Mouse (Mus musculus): Measurements from ENCODE around the gene Camkmt. TPM values are rescaled to one million over a fixed set of nuclear protein-coding genes. Genes with fewer than 3 reads are reported as not detected.

The Camkmt gene
- polyA plus RNA-seq, 1 experiment = 3.3 TPM

DNA sequence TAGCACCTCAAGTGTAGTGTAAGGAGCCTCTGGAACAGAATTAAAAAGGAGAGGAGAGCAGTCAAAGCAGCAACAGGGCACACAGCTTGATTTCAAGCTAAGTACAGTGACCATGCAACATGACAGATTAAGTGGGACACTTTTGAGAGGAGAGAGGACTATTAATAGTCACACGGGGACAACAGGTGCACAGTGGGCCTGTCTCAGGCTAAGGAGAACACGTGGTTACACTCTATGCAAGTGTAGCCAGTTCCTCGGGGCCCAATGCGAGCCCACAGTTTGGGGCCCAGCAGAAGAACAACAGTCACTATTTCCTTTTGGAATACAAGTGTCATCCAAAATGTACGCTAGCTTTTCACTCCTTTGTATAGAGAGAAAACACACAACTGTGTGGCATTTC is 2.8 kb upstream of the Camkmt start:
- no peak for DNase-seq (ENCODE audit: low read depth in 1 of 2, low spot score in 2 of 2)
- no peaks in the 10 kb centered on the region for H3K4me1 ChIP-seq (ENCODE audit: control insufficient read depth, insufficient read depth, insufficient read length)
- no peak overlapping the region for H3K4me3 ChIP-seq (ENCODE audit: extremely low read depth, insufficient read depth, insufficient read length)
- WGBS = 82% methylated on average over 5 of the region's 5 CpGs
- H3K27me3 ChIP-seq (ENCODE audit: control insufficient read depth, insufficient read depth, low read length) = no peaks in the 10 kb centered on the region
- peaks cover 2% of the 10 kb centered on the region; the same call in 1 of the 2 replicates for H3K36me3 ChIP-seq (ENCODE audit: control insufficient read depth, insufficient read depth, low read length)
- no peak overlapping the region for H3K27ac ChIP-seq (ENCODE audit: insufficient read depth, low read length)
- no peak for TF ChIP-seq POLR2A (IDR thresholded peaks at IDR 0.05; ENCODE audit: low read depth, low read length)
- TF ChIP-seq CTCF (IDR thresholded peaks at IDR 0.05; ENCODE audit: extremely low read depth, insufficient read depth, insufficient read length, insufficient replicate concordance) = no peak

DNA sequence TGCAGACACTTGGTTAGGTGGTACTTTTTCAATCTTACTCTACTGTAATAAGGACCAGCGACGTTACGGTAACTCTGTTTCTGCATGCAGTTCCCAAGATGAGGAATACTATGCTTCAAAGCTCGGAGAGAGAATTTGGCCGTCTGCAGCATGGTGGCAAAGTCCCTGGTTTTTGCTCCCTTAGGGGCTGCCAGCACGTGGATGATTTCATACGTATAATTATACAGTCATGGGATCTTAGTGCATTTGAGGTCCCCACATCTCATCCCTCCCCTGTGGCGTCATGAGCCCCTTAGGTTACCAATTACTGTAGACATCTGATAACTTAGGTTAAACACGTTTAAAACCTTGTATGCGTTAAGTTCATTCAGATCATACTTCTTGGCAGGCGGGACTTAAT is 2.0 kb upstream of the Camkmt start:
- Histone ChIP-seq H3K4me3 (ENCODE audit: extremely low read depth, insufficient read depth, insufficient read length) (no peak overlapping the region), H3K4me1 (ENCODE audit: control insufficient read depth, insufficient read depth, insufficient read length) (no peaks in the 10 kb centered on the region), H3K36me3 (ENCODE audit: control insufficient read depth, insufficient read depth, low read length) (no peaks in the 10 kb centered on the region; the same call in 1 of the 2 replicates), H3K27ac (ENCODE audit: insufficient read depth, low read length) (no peak overlapping the region), H3K27me3 (ENCODE audit: control insufficient read depth, insufficient read depth, low read length) (no peaks in the 10 kb centered on the region)
- WGBS = 95% methylated on average over 11 of the region's 11 CpGs
- TF ChIP-seq CTCF (IDR thresholded peaks at IDR 0.05; ENCODE audit: extremely low read depth, insufficient read depth, insufficient read length, insufficient replicate concordance) = no peak
- TF ChIP-seq POLR2A (IDR thresholded peaks at IDR 0.05; ENCODE audit: low read depth, low read length) = no peak
- no peak for DNase-seq (ENCODE audit: low read depth in 1 of 2, low spot score in 2 of 2)

DNA sequence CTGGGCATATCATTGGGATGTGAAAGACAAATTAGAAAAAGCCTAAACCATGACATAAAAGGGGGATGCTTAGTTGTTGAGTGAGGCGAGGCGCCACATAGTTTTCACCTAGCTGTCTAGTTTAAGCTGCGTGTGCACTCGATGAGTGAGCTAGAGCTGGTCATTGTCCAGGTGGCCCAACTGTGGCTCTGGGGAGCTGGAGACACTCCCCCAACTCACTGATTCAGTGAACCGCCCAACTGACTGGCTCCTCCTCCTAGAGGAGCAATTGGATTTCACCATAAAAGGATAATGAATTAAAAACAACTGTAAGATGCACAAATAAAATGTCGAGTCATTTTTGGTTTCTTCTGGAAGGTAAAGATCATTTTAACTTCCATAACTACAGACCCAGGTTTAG is 1.3 kb upstream of the Camkmt start:
- no peak for DNase-seq (ENCODE audit: low read depth in 1 of 2, low spot score in 2 of 2)
- Histone ChIP-seq H3K27ac (ENCODE audit: insufficient read depth, low read length) (no peak overlapping the region), H3K4me3 (ENCODE audit: extremely low read depth, insufficient read depth, insufficient read length) (no peak overlapping the region), H3K4me1 (ENCODE audit: control insufficient read depth, insufficient read depth, insufficient read length) (no peaks in the 10 kb centered on the region), H3K27me3 (ENCODE audit: control insufficient read depth, insufficient read depth, low read length) (no peaks in the 10 kb centered on the region), H3K36me3 (ENCODE audit: control insufficient read depth, insufficient read depth, low read length) (no peaks in the 10 kb centered on the region; the same call in 1 of the 2 replicates)
- WGBS = 78% methylated on average over 6 of the region's 6 CpGs
- TF ChIP-seq POLR2A (IDR thresholded peaks at IDR 0.05; ENCODE audit: low read depth, low read length) (no peak), CTCF (IDR thresholded peaks at IDR 0.05; ENCODE audit: extremely low read depth, insufficient read depth, insufficient read length, insufficient replicate concordance) (no peak)

GRCm38 (mm10) chr17:85089621-85090020 is 731 bp upstream of the Camkmt start:
- Histone ChIP-seq H3K4me3 (ENCODE audit: extremely low read depth, insufficient read depth, insufficient read length) (peak overlapping the region; percentile 87), H3K27ac (ENCODE audit: insufficient read depth, low read length) (peak overlapping the region; percentile 36; the same call in 1 of the 2 replicates), H3K27me3 (ENCODE audit: control insufficient read depth, insufficient read depth, low read length) (no peaks in the 10 kb centered on the region), H3K4me1 (ENCODE audit: control insufficient read depth, insufficient read depth, insufficient read length) (no peaks in the 10 kb centered on the region), H3K36me3 (ENCODE audit: control insufficient read depth, insufficient read depth, low read length) (no peaks in the 10 kb centered on the region; the same call in 1 of the 2 replicates)
- no peak for TF ChIP-seq CTCF (IDR thresholded peaks at IDR 0.05; ENCODE audit: extremely low read depth, insufficient read depth, insufficient read length, insufficient replicate concordance)
- TF ChIP-seq POLR2A (IDR thresholded peaks at IDR 0.05; ENCODE audit: low read depth, low read length) = no peak
- WGBS = 2% methylated on average over 16 of the region's 16 CpGs
- no peak for DNase-seq (ENCODE audit: low read depth in 1 of 2, low spot score in 2 of 2)

DNA sequence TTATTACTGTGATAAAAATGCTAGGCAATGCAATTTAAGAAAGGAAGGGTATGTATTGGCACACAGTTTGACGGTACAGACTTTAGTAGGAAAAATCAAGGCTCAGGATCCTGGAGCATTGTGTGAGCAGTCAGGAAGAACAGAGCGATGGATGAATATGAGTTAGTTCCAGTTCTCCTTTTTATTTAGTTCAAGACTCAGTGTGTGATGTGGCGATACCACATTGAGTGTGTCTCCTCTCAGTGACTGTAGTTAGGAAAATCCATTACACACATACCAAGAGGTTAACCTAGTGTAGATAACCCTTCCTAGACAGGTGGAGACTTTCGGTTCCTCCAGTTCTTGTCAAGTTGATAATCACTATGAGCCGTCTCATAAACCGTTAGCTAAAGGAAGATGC is 1.4 kb downstream of the Camkmt start:
- DNase-seq (ENCODE audit: low read depth in 1 of 2, low spot score in 2 of 2) = no peak
- H3K27me3 ChIP-seq (ENCODE audit: control insufficient read depth, insufficient read depth, low read length) = no peaks in the 10 kb centered on the region
- TF ChIP-seq POLR2A (IDR thresholded peaks at IDR 0.05; ENCODE audit: low read depth, low read length) (no peak), CTCF (IDR thresholded peaks at IDR 0.05; ENCODE audit: extremely low read depth, insufficient read depth, insufficient read length, insufficient replicate concordance) (no peak)
- H3K27ac ChIP-seq (ENCODE audit: insufficient read depth, low read length) = no peak overlapping the region
- H3K4me1 ChIP-seq (ENCODE audit: control insufficient read depth, insufficient read depth, insufficient read length) = peaks cover 3% of the 10 kb centered on the region; the same call in 1 of the 2 replicates
- 87% methylated on average over 6 of the region's 6 CpGs for WGBS
- H3K4me3 ChIP-seq (ENCODE audit: extremely low read depth, insufficient read depth, insufficient read length) = no peak overlapping the region
- H3K36me3 ChIP-seq (ENCODE audit: control insufficient read depth, insufficient read depth, low read length) = no peaks in the 10 kb centered on the region; the same call in 1 of the 2 replicates

GRCm38 (mm10) chr17:85096396-85096795 is 6.0 kb downstream of the Camkmt start:
- no peaks in the 10 kb centered on the region for H3K27me3 ChIP-seq (ENCODE audit: control insufficient read depth, insufficient read depth, low read length)
- peaks cover 9% of the 10 kb centered on the region for H3K36me3 ChIP-seq (ENCODE audit: control insufficient read depth, insufficient read depth, low read length)
- no peak for DNase-seq (ENCODE audit: low read depth in 1 of 2, low spot score in 2 of 2)
- TF ChIP-seq CTCF (IDR thresholded peaks at IDR 0.05; ENCODE audit: extremely low read depth, insufficient read depth, insufficient read length, insufficient replicate concordance) (no peak), POLR2A (IDR thresholded peaks at IDR 0.05; ENCODE audit: low read depth, low read length) (no peak)
- H3K27ac ChIP-seq (ENCODE audit: insufficient read depth, low read length) = no peak overlapping the region
- WGBS = 77% methylated on average over 3 of the region's 3 CpGs
- H3K4me1 ChIP-seq (ENCODE audit: control insufficient read depth, insufficient read depth, insufficient read length) = peaks cover 3% of the 10 kb centered on the region; the same call in 1 of the 2 replicates
- H3K4me3 ChIP-seq (ENCODE audit: extremely low read depth, insufficient read depth, insufficient read length) = no peak overlapping the region

GRCm38 (mm10) chr17:85098677-85099323 is 8.4 kb downstream of the Camkmt start:
- Histone ChIP-seq H3K4me3 (ENCODE audit: extremely low read depth, insufficient read depth, insufficient read length) (no peak overlapping the region), H3K27ac (ENCODE audit: insufficient read depth, low read length) (no peak overlapping the region), H3K4me1 (ENCODE audit: control insufficient read depth, insufficient read depth, insufficient read length) (peaks cover 3% of the 10 kb centered on the region; the same call in 1 of the 2 replicates), H3K27me3 (ENCODE audit: control insufficient read depth, insufficient read depth, low read length) (no peaks in the 10 kb centered on the region), H3K36me3 (ENCODE audit: control insufficient read depth, insufficient read depth, low read length) (peaks cover 9% of the 10 kb centered on the region)
- TF ChIP-seq CTCF (IDR thresholded peaks at IDR 0.05; ENCODE audit: extremely low read depth, insufficient read depth, insufficient read length, insufficient replicate concordance) = no peak
- no peak for TF ChIP-seq POLR2A (IDR thresholded peaks at IDR 0.05; ENCODE audit: low read depth, low read length)
- DNase-seq (ENCODE audit: low read depth in 1 of 2, low spot score in 2 of 2) = no peak
- 93% methylated on average over 7 of the region's 7 CpGs for WGBS
